Mouse (Mus musculus) embryonic facial prominence, embryonic 14.5 days (tissue): ENCODE results near the gene Eloa. TPM values are rescaled to one million over a fixed set of nuclear protein-coding genes. Genes with fewer than 3 reads are reported as not detected.

ENCODE experiments used
- ATAC-seq: fragments of 200-750 bp; cut with Nextera tagmentation; 2 replicates; pipeline ENCODE4 v1.8.0; 2017; ENCODE audit warnings: low read depth, moderate number of reproducible peaks, moderate TSS enrichment
- DNase-seq: peaks from one replicate; pipeline ENCODE4 v3.0.0-alpha.2; 2015; ENCODE audit warnings: low spot score
- H3K27ac ChIP-seq: fragments of 300-500 bp; sonication (generic); replicated peaks from 2 replicates; pipeline ENCODE4 v1.5.1; 2014; ENCODE audit warnings: low read depth, mild to moderate bottlenecking, low read length, moderate library complexity
- H3K27me3 ChIP-seq: fragments of 300-500 bp; sonication (generic); replicated peaks from 2 replicates; pipeline ENCODE4 v1.6.1; 2014; ENCODE audit warnings: low read length; ENCODE audit not compliant: control insufficient read depth, insufficient read depth
- H3K36me3 ChIP-seq: fragments of 300-500 bp; sonication (generic); 2 replicates; pipeline ENCODE4 v1.6.1; 2014; ENCODE audit warnings: low read length, mixed read lengths; ENCODE audit not compliant: control insufficient read depth, insufficient read depth
- H3K4me1 ChIP-seq: fragments of 300-500 bp; sonication (generic); 2 replicates; pipeline ENCODE4 v1.6.1; 2014; ENCODE audit warnings: antibody characterized with exemption, low read length; ENCODE audit not compliant: control insufficient read depth, insufficient read depth
- H3K4me2 ChIP-seq: fragments of 300-500 bp; sonication (generic); 2 replicates; pipeline ENCODE4 v1.6.1; 2014; ENCODE audit warnings: low read depth, mild to moderate bottlenecking, low read length, moderate library complexity, mixed read lengths
- H3K4me3 ChIP-seq: fragments of 300-500 bp; sonication (generic); 2 replicates; pipeline ENCODE4 v1.5.1; 2014; ENCODE audit warnings: low read depth, mild to moderate bottlenecking, low read length
- H3K9ac ChIP-seq: fragments of 300-500 bp; sonication (generic); 2 replicates; pipeline ENCODE4 v1.6.1; 2014; ENCODE audit warnings: low read depth, mild to moderate bottlenecking, low read length, moderate library complexity, mixed read lengths
- H3K9me3 ChIP-seq: fragments of 300-500 bp; sonication (generic); 2 replicates; pipeline ENCODE4 v1.6.1; 2016; ENCODE audit warnings: low read length; ENCODE audit not compliant: control insufficient read depth
- WGBS: fragments of 180-500 bp; shearing (Covaris S2); extraction: QIAGEN DNeasy Blood & Tissue Kit; methylation state at CpG from one replicate; pipeline ENCODE4 v1.1.7; 2014; 5-methylcytosine and 5-hydroxymethylcytosine counted together
- polyA plus RNA-seq: library from polyadenylated mRNA; unstranded; fragments of >200 nt; fragmentation: Nextera tagmentation; extraction: Ambion mirVana; gene quantifications from 2 replicates; pipeline ENCODE4 v1.2.1, GENCODE M21; 2014

The Eloa gene
- polyA plus RNA-seq, 1 experiment from 2014 or later, result 47.2 TPM

GRCm38 (mm10) chr4:136027416-136028131, 6.0 kb upstream of the Eloa start:
- Histone ChIP-seq H3K4me1 (no peaks in the 10 kb centered on the region), H3K36me3 (no peaks in the 10 kb centered on the region), H3K4me3 (no peak overlapping the region), H3K9me3 (no peaks in the 10 kb centered on the region), H3K27me3 (no peaks in the 10 kb centered on the region), H3K4me2 (no peak overlapping the region), H3K27ac (no peak overlapping the region), H3K9ac (no peak overlapping the region)
- ATAC-seq, result no peak
- DNase-seq, result no peak
- 55% methylated on average over 8 of the region's 8 CpGs for WGBS

- Histone ChIP-seq H3K9ac (no peak overlapping the region), H3K27me3 (no peaks in the 10 kb centered on the region), H3K4me1 (peaks cover 3% of the 10 kb centered on the region), H3K9me3 (no peaks in the 10 kb centered on the region), H3K4me2 (no peak overlapping the region), H3K4me3 (no peak overlapping the region), H3K27ac (no peak overlapping the region), H3K36me3 (no peaks in the 10 kb centered on the region)
- WGBS, result 57% methylated on average over 1 of the region's 1 CpGs
- ATAC-seq (no peak), DNase-seq (no peak)
These were observed 3.8 kb upstream of the Eloa start for GRCm38 (mm10) chr4:136025350-136025749.

- Histone ChIP-seq H3K4me3 (no peak overlapping the region), H3K27ac (no peak overlapping the region), H3K9me3 (no peaks in the 10 kb centered on the region), H3K27me3 (no peaks in the 10 kb centered on the region), H3K9ac (no peak overlapping the region), H3K36me3 (no peaks in the 10 kb centered on the region), H3K4me1 (peaks cover 6% of the 10 kb centered on the region), H3K4me2 (no peak overlapping the region)
- 96% methylated on average over 9 of the region's 9 CpGs for WGBS
- DNase-seq (no peak), ATAC-seq (no peak)
These were observed 1.4 kb upstream of the Eloa start for GRCm38 (mm10) chr4:136022924-136023323.

- peak overlapping the region; percentile 83 for H3K4me3 ChIP-seq
- WGBS, result under 1% methylated on average over 23 of the region's 62 CpGs
- DNase-seq (no peak), ATAC-seq (peak; percentile 75)
- H3K27ac ChIP-seq, result peak overlapping the region; percentile 89
- H3K9ac ChIP-seq, result peak overlapping the region; percentile 97
- no peaks in the 10 kb centered on the region for H3K9me3 ChIP-seq
- H3K27me3 ChIP-seq, result no peaks in the 10 kb centered on the region
- peak overlapping the region; percentile 85 for H3K4me2 ChIP-seq
- peaks cover 6% of the 10 kb centered on the region for H3K4me1 ChIP-seq
- no peaks in the 10 kb centered on the region for H3K36me3 ChIP-seq
These were observed 617 bp downstream of the Eloa start for GRCm38 (mm10) chr4:136020743-136021548.

- Histone ChIP-seq H3K9me3 (no peaks in the 10 kb centered on the region), H3K4me1 (peaks cover 6% of the 10 kb centered on the region), H3K27ac (no peak overlapping the region), H3K4me3 (no peak overlapping the region), H3K36me3 (peaks cover 29% of the 10 kb centered on the region), H3K4me2 (no peak overlapping the region), H3K9ac (no peak overlapping the region), H3K27me3 (no peaks in the 10 kb centered on the region)
- WGBS, result 76% methylated on average over 3 of the region's 3 CpGs
- no peak for ATAC-seq
- no peak for DNase-seq
These were observed 5.4 kb downstream of the Eloa start for GRCm38 (mm10) chr4:136016059-136016602.

- DNase-seq (no peak), ATAC-seq (no peak)
- Histone ChIP-seq H3K4me1 (no peaks in the 10 kb centered on the region), H3K27ac (no peak overlapping the region), H3K4me2 (no peak overlapping the region), H3K9ac (no peak overlapping the region), H3K4me3 (no peak overlapping the region), H3K36me3 (peaks cover 80% of the 10 kb centered on the region), H3K27me3 (no peaks in the 10 kb centered on the region), H3K9me3 (no peaks in the 10 kb centered on the region)
- WGBS, result 89% methylated on average over 4 of the region's 4 CpGs
These were observed 11.0 kb downstream of the Eloa start for GRCm38 (mm10) chr4:136010586-136010985.

- no peak overlapping the region for H3K9ac ChIP-seq
- H3K27me3 ChIP-seq, result no peaks in the 10 kb centered on the region
- H3K4me3 ChIP-seq, result no peak overlapping the region
- H3K36me3 ChIP-seq, result peaks cover 94% of the 10 kb centered on the region
- H3K27ac ChIP-seq, result no peak overlapping the region
- H3K4me1 ChIP-seq, result no peaks in the 10 kb centered on the region
- WGBS, result 80% methylated on average over 8 of the region's 8 CpGs
- no peak overlapping the region for H3K4me2 ChIP-seq
- ATAC-seq (no peak), DNase-seq (no peak)
- no peaks in the 10 kb centered on the region for H3K9me3 ChIP-seq
These were observed 12.6 kb downstream of the Eloa start for GRCm38 (mm10) chr4:136008782-136009447.

GRCm38 (mm10) chr4:136006821-136007220, 14.7 kb downstream of the Eloa start:
- Histone ChIP-seq H3K4me3 (no peak overlapping the region), H3K9me3 (no peaks in the 10 kb centered on the region), H3K27ac (no peak overlapping the region), H3K27me3 (no peaks in the 10 kb centered on the region), H3K4me2 (no peak overlapping the region), H3K36me3 (peaks cover 95% of the 10 kb centered on the region), H3K9ac (no peak overlapping the region), H3K4me1 (no peaks in the 10 kb centered on the region)
- WGBS, result 96% methylated on average over 3 of the region's 3 CpGs
- no peak for ATAC-seq
- DNase-seq, result no peak
